Mouse (Mus musculus): ENCODE measurements around the gene AI182371. TPM values are rescaled to one million over a fixed set of nuclear protein-coding genes. Genes with fewer than 3 reads are reported as not detected.

Gene AI182371
- polyA plus RNA-seq, 1 experiment from 2014 or later: 0.38 TPM

DNA sequence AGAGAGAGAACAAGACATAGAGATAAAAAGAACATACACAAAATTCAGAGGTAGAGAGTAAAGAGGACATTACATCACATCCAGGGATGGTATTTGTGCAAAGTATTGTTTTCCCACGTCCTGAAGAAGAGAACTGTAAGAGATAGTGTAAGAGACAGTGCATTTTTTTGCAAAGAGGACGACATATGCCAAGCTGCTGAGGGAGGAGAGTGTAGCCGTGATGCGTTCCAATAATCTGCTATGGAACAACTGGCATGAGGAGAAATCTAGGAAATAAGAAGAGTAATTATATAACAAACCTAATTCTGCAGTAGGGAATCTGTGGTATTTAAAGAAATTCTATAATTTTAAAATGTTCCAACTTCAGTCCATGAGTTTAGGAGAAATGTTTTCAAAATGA, 13.9 kb downstream of the AI182371 start:
- Histone ChIP-seq H3K9me3 (ENCODE audit: control insufficient read depth, low read length) (no peaks in the 10 kb centered on the region), H3K9ac (replicated peaks; ENCODE audit: low read depth, low read length) (no peak overlapping the region), H3K4me1 (replicated peaks; ENCODE audit: control insufficient read depth, insufficient read depth, low read length) (no peaks in the 10 kb centered on the region), H3K4me2 (ENCODE audit: low read length) (no peak overlapping the region), H3K4me3 (replicated peaks; ENCODE audit: low read length) (no peak overlapping the region), H3K36me3 (ENCODE audit: control insufficient read depth, insufficient read depth) (no peaks in the 10 kb centered on the region), H3K27me3 (replicated peaks; ENCODE audit: control insufficient read depth, insufficient read depth, low read length) (no peaks in the 10 kb centered on the region), H3K27ac (ENCODE audit: low read length) (no peak overlapping the region)
- ATAC-seq: no peak
- 56% methylated on average over 4 of the region's 4 CpGs for WGBS

DNA sequence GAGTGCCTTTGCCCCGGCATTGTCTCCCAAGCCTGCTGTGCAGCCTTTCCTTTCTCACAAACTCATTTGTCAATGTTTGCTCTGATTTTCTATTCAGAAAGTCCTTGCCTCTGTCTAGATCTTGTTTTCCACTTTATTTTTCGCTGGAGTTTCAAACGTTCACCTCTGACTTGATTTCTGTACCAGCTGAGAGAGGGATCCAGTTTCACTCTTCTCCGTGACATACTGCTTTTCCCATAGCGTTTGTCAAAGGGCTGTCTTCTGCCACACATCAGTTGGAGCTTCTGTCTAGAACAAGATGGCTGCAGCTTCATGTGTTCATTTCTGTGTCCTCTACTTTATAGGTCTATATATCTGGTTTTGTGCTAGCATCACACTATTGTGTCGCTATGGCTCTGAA, 22.2 kb downstream of the AI182371 start:
- Histone ChIP-seq H3K27me3 (replicated peaks; ENCODE audit: control insufficient read depth, insufficient read depth, low read length) (no peaks in the 10 kb centered on the region), H3K4me1 (replicated peaks; ENCODE audit: control insufficient read depth, insufficient read depth, low read length) (no peaks in the 10 kb centered on the region), H3K4me3 (replicated peaks; ENCODE audit: low read length) (no peak overlapping the region), H3K9ac (replicated peaks; ENCODE audit: low read depth, low read length) (no peak overlapping the region), H3K4me2 (ENCODE audit: low read length) (no peak overlapping the region), H3K27ac (ENCODE audit: low read length) (no peak overlapping the region), H3K9me3 (ENCODE audit: control insufficient read depth, low read length) (no peaks in the 10 kb centered on the region), H3K36me3 (ENCODE audit: control insufficient read depth, insufficient read depth) (no peaks in the 10 kb centered on the region)
- 68% methylated on average over 6 of the region's 6 CpGs for WGBS
- ATAC-seq: no peak

DNA sequence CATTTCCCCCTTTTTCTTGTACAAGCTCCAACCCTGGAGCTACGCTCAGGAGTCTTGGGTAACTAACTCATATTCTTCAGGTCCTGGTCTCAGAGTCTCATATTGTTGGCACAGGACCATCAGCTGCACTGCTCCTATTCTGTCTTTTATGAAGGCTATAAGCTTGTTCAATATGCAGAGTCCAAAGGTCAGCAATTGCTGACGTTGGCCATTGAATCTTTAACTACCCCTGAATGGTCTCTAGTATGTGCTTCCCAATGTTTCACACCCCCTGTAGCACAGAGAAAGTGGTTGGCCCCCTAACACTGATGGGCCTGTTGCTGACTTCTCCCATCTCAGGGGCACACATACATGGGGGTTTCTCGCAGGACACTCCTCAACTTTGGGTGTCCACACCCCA, 27.0 kb downstream of the AI182371 start:
- no peak overlapping the region for H3K27ac ChIP-seq (ENCODE audit: low read length)
- no peak for ATAC-seq
- no peaks in the 10 kb centered on the region for H3K9me3 ChIP-seq (ENCODE audit: control insufficient read depth, low read length)
- H3K36me3 ChIP-seq (ENCODE audit: control insufficient read depth, insufficient read depth): no peaks in the 10 kb centered on the region
- no peak overlapping the region for H3K4me3 ChIP-seq (replicated peaks; ENCODE audit: low read length)
- no peak overlapping the region for H3K9ac ChIP-seq (replicated peaks; ENCODE audit: low read depth, low read length)
- H3K27me3 ChIP-seq (replicated peaks; ENCODE audit: control insufficient read depth, insufficient read depth, low read length): no peaks in the 10 kb centered on the region
- H3K4me1 ChIP-seq (replicated peaks; ENCODE audit: control insufficient read depth, insufficient read depth, low read length): peaks cover 3% of the 10 kb centered on the region
- H3K4me2 ChIP-seq (ENCODE audit: low read length): no peak overlapping the region
- 90% methylated on average over 3 of the region's 3 CpGs for WGBS

DNA sequence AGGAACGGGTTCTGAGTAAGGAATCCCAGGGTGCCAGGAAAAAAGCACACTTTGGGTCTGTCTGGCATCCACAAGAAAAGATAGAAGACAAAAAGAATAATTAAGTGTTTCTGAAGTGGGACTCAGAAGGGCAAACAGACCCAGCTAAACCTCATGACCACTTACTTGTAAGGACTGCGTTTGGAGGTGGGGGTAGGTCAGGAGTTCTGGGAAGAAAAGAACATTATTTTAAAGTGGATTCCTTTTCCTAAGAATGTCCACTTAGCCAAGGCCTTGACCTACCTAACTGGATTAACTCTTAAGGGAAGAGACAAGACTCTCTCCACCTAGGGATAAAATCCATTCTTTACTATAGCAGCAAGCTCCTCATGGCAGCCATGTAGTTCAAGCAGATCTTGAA, 28.8 kb downstream of the AI182371 start:
- no peak overlapping the region for H3K4me3 ChIP-seq (replicated peaks; ENCODE audit: low read length)
- H3K9me3 ChIP-seq (ENCODE audit: control insufficient read depth, low read length): no peaks in the 10 kb centered on the region
- no peak overlapping the region for H3K4me2 ChIP-seq (ENCODE audit: low read length)
- H3K9ac ChIP-seq (replicated peaks; ENCODE audit: low read depth, low read length): no peak overlapping the region
- ATAC-seq: no peak
- no peak overlapping the region for H3K27ac ChIP-seq (ENCODE audit: low read length)
- H3K4me1 ChIP-seq (replicated peaks; ENCODE audit: control insufficient read depth, insufficient read depth, low read length): peaks cover 3% of the 10 kb centered on the region
- H3K36me3 ChIP-seq (ENCODE audit: control insufficient read depth, insufficient read depth): no peaks in the 10 kb centered on the region
- WGBS: 42% methylated on average over 2 of the region's 2 CpGs
- H3K27me3 ChIP-seq (replicated peaks; ENCODE audit: control insufficient read depth, insufficient read depth, low read length): no peaks in the 10 kb centered on the region

DNA sequence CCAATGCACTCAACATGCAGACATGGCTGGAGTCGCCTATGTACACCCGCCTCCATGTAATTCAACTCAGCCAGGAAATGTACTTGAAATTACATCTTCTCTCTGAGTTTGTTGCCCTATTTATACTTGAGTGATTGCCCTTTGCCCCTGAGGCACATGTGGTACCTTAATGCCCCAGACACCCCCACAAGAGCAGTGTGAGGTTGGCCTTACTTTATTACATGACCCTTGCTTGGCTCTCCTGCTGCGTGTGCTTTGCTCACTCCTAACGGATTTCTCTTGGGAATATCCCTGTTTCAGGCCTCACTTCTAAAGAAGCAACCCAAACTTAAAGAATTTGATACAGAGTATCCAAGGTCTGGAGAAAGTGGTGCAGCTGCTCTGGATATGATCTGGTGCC, 31.1 kb downstream of the AI182371 start:
- WGBS: 88% methylated on average over 4 of the region's 4 CpGs
- Histone ChIP-seq H3K36me3 (ENCODE audit: control insufficient read depth, insufficient read depth) (no peaks in the 10 kb centered on the region), H3K9me3 (ENCODE audit: control insufficient read depth, low read length) (no peaks in the 10 kb centered on the region), H3K27ac (ENCODE audit: low read length) (no peak overlapping the region), H3K4me2 (ENCODE audit: low read length) (no peak overlapping the region), H3K27me3 (replicated peaks; ENCODE audit: control insufficient read depth, insufficient read depth, low read length) (no peaks in the 10 kb centered on the region), H3K4me3 (replicated peaks; ENCODE audit: low read length) (no peak overlapping the region), H3K9ac (replicated peaks; ENCODE audit: low read depth, low read length) (no peak overlapping the region), H3K4me1 (replicated peaks; ENCODE audit: control insufficient read depth, insufficient read depth, low read length) (peaks cover 3% of the 10 kb centered on the region)
- no peak for ATAC-seq

DNA sequence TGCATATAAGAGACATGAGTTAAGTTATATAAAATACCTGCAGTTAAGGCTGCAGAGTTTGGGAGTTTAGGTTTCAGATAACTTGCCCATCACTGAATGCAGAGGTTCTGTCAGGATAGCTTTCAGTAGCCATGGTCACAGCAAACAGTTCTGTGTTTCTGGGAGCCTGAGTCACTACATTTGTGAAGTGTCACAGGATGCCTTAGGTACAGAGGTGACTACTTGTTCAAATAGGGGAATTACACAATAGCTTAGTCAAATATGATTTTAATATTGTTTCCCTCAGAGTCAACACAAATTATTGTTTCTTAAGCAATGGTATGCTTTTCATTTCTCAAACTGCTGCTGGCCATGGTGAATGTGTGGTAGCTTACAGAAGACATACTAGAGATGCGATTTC, 32.2 kb downstream of the AI182371 start:
- no peaks in the 10 kb centered on the region for H3K9me3 ChIP-seq (ENCODE audit: control insufficient read depth, low read length)
- ATAC-seq: no peak
- H3K27me3 ChIP-seq (replicated peaks; ENCODE audit: control insufficient read depth, insufficient read depth, low read length): no peaks in the 10 kb centered on the region
- H3K9ac ChIP-seq (replicated peaks; ENCODE audit: low read depth, low read length): no peak overlapping the region
- no peak overlapping the region for H3K4me3 ChIP-seq (replicated peaks; ENCODE audit: low read length)
- no peak overlapping the region for H3K4me2 ChIP-seq (ENCODE audit: low read length)
- H3K27ac ChIP-seq (ENCODE audit: low read length): no peak overlapping the region
- peaks cover 3% of the 10 kb centered on the region for H3K4me1 ChIP-seq (replicated peaks; ENCODE audit: control insufficient read depth, insufficient read depth, low read length)
- no peaks in the 10 kb centered on the region for H3K36me3 ChIP-seq (ENCODE audit: control insufficient read depth, insufficient read depth)
- WGBS: 100% methylated on average over 1 of the region's 1 CpGs

DNA sequence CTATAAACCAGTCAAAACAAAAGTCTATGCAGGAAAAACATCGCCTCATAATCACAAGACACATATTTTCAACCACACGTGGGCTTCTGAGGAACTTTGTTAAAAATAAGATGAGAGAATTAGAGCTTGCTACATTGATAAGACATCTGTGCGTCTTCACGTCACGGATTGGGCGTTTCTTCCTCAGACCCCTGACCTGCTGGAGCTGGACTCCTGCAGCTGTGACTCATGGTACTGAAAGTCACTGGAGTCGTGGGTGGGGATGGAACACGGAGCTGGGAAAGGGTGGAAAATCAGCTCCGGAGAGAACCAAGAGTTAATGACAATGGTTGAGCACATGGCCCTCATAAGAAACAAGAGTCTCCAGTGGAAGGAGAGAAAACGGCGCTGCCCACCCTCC, 34.2 kb downstream of the AI182371 start:
- Histone ChIP-seq H3K4me3 (replicated peaks; ENCODE audit: low read length) (no peak overlapping the region), H3K4me2 (ENCODE audit: low read length) (no peak overlapping the region), H3K9me3 (ENCODE audit: control insufficient read depth, low read length) (no peaks in the 10 kb centered on the region), H3K4me1 (replicated peaks; ENCODE audit: control insufficient read depth, insufficient read depth, low read length) (no peaks in the 10 kb centered on the region), H3K27me3 (replicated peaks; ENCODE audit: control insufficient read depth, insufficient read depth, low read length) (no peaks in the 10 kb centered on the region), H3K9ac (replicated peaks; ENCODE audit: low read depth, low read length) (no peak overlapping the region), H3K27ac (ENCODE audit: low read length) (no peak overlapping the region), H3K36me3 (ENCODE audit: control insufficient read depth, insufficient read depth) (no peaks in the 10 kb centered on the region)
- no peak for ATAC-seq
- WGBS: 92% methylated on average over 11 of the region's 11 CpGs

DNA sequence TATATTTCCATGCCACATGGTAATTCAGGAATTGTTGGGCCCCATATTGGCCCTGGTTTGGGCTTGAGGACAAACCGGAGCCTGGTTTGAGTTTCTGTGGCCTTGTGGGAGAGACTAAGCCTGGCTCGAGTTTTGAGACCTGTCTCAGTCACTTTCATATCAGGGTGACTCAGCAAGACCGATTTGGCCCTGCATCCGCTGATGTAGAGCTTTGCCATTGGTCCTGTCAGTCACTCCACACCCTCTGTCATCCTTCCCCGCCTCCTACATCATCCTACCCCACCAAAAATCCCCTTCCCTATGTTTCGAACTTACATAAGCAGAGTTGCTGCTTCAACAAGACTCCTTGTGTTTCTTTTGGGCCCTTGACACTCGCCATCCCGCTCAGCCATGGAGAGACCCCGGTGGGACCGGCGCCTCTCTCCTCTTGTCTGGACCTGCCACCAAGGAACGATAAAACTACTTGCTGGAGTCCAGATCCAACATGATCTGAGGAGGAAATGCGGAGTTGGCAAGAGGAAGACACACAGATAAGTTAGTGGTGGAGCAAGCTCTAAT, 34.7 kb downstream of the AI182371 start:
- Histone ChIP-seq H3K9ac (replicated peaks; ENCODE audit: low read depth, low read length) (no peak overlapping the region), H3K9me3 (ENCODE audit: control insufficient read depth, low read length) (no peaks in the 10 kb centered on the region), H3K36me3 (ENCODE audit: control insufficient read depth, insufficient read depth) (no peaks in the 10 kb centered on the region), H3K27ac (ENCODE audit: low read length) (no peak overlapping the region), H3K4me2 (ENCODE audit: low read length) (no peak overlapping the region), H3K4me1 (replicated peaks; ENCODE audit: control insufficient read depth, insufficient read depth, low read length) (no peaks in the 10 kb centered on the region), H3K27me3 (replicated peaks; ENCODE audit: control insufficient read depth, insufficient read depth, low read length) (no peaks in the 10 kb centered on the region), H3K4me3 (replicated peaks; ENCODE audit: low read length) (no peak overlapping the region)
- no peak for ATAC-seq
- WGBS: 92% methylated on average over 13 of the region's 13 CpGs

DNA sequence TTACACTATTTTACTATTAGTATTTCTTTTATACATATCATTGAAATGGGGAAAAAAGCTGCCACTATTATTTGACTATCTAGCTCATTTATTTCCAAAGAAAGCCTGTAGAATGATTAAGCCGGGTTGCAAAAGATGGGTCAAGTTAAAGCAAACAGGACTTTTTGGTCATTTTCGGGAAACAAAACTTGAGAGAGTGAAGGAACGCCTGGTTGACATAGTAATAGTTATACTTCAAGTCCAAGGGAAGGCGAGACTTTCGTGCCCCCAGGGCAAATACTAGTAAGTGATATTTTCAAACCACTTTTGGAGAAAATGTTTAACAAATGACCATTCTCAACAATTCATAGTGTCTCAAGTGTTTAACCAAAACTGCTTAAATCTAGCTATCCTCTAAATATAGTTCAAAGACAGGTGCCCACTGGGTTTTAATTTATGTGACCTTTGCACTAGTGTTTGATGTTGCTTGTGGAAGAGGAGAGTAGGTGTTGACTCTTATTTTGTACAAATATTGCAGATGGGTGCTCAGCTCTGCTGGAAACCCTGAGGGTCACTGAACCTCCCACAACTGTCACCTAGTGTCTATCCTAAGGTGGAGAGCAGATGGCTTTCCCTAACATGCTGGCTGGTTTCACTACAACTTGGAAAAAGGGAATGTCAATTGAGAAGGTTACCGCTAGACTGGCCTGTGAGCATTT, 37.9 kb downstream of the AI182371 start:
- no peak overlapping the region for H3K9ac ChIP-seq (replicated peaks; ENCODE audit: low read depth, low read length)
- no peak overlapping the region for H3K4me3 ChIP-seq (replicated peaks; ENCODE audit: low read length)
- H3K4me2 ChIP-seq (ENCODE audit: low read length): no peak overlapping the region
- H3K4me1 ChIP-seq (replicated peaks; ENCODE audit: control insufficient read depth, insufficient read depth, low read length): no peaks in the 10 kb centered on the region
- WGBS: 94% methylated on average over 6 of the region's 6 CpGs
- H3K27me3 ChIP-seq (replicated peaks; ENCODE audit: control insufficient read depth, insufficient read depth, low read length): no peaks in the 10 kb centered on the region
- no peaks in the 10 kb centered on the region for H3K9me3 ChIP-seq (ENCODE audit: control insufficient read depth, low read length)
- ATAC-seq: no peak
- no peaks in the 10 kb centered on the region for H3K36me3 ChIP-seq (ENCODE audit: control insufficient read depth, insufficient read depth)
- no peak overlapping the region for H3K27ac ChIP-seq (ENCODE audit: low read length)

DNA sequence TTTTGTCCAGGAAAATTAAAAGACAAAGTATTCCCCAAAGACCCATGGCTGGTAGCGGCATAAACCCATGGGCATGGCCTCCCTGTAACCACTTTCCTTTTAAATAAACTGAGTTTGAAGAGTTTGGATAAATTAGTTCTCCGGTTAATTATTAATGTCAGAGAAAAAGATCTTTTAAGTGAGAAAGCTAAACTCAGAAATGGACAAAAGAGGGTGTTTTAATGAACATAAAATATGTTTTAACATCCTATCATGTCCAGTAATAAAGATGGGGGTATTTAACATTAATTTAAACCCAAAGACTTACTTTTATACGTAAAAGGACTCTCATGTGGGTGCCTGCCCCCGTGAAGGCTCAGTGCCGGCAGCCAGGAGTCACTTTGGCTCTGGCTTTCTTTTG, 40.0 kb downstream of the AI182371 start, which contains the start of gene Hc:
Gene Hc (minus strand): TSS at position 101 of the 400 bp plus-strand sequence.
- no peaks in the 10 kb centered on the region for H3K4me1 ChIP-seq (replicated peaks; ENCODE audit: control insufficient read depth, insufficient read depth, low read length)
- no peaks in the 10 kb centered on the region for H3K27me3 ChIP-seq (replicated peaks; ENCODE audit: control insufficient read depth, insufficient read depth, low read length)
- no peak within 1 kb of the TSS for H3K4me3 ChIP-seq (replicated peaks; ENCODE audit: low read length)
- no peak within 1 kb of the TSS for H3K9ac ChIP-seq (replicated peaks; ENCODE audit: low read depth, low read length)
- no peaks in the 10 kb centered on the region for H3K9me3 ChIP-seq (ENCODE audit: control insufficient read depth, low read length)
- no peak for ATAC-seq
- no peak within 1 kb of the TSS for H3K27ac ChIP-seq (ENCODE audit: low read length)
- H3K36me3 ChIP-seq (ENCODE audit: control insufficient read depth, insufficient read depth): no peaks in the 10 kb centered on the region
- WGBS: 90% methylated on average over 5 of the region's 5 CpGs
- no peak within 1 kb of the TSS for H3K4me2 ChIP-seq (ENCODE audit: low read length)
